Mouse (Mus musculus) limb, embryonic 14.5 days (tissue): ENCODE results near the gene Kirrel3. TPM values are rescaled to one million over a fixed set of nuclear protein-coding genes. Genes with fewer than 3 reads are reported as not detected.

Experiments used
- ATAC-seq: fragments of 200-750 bp; cut with Nextera tagmentation; 2 replicates; pipeline ENCODE4 v1.8.0; 2017; ENCODE audit warnings: low read depth, moderate number of reproducible peaks, moderate TSS enrichment; ENCODE audit not compliant: low FRiP score
- DNase-seq: peaks from one replicate; pipeline ENCODE4 v3.0.0-alpha.2; 2015; ENCODE audit warnings: low spot score
- H3K27ac ChIP-seq: fragments of 300-500 bp; sonication (generic); replicated peaks from 2 replicates; pipeline ENCODE4 v1.5.1; 2014; ENCODE audit warnings: low read depth, mild to moderate bottlenecking, low read length, moderate library complexity, mixed read lengths
- H3K27me3 ChIP-seq: fragments of 300-500 bp; sonication (generic); 2 replicates; pipeline ENCODE4 v1.6.1; 2014; ENCODE audit warnings: low read length, mixed read lengths; ENCODE audit not compliant: control insufficient read depth, insufficient read depth
- H3K36me3 ChIP-seq: fragments of 300-500 bp; sonication (generic); 2 replicates; pipeline ENCODE4 v1.6.1; 2014; ENCODE audit warnings: mild to moderate bottlenecking, low read length, moderate library complexity, mixed read lengths; ENCODE audit not compliant: control insufficient read depth, insufficient read depth
- H3K4me1 ChIP-seq: fragments of 300-500 bp; sonication (generic); 2 replicates; pipeline ENCODE4 v1.6.1; 2014; ENCODE audit warnings: antibody characterized with exemption, low read length, mixed read lengths; ENCODE audit not compliant: control insufficient read depth, insufficient read depth
- H3K4me2 ChIP-seq: fragments of 300-500 bp; sonication (generic); replicated peaks from 2 replicates; pipeline ENCODE4 v1.6.1; 2014; ENCODE audit warnings: low read depth, mild to moderate bottlenecking, low read length, moderate library complexity; ENCODE audit not compliant: severe bottlenecking
- H3K4me3 ChIP-seq: fragments of 300-500 bp; sonication (generic); replicated peaks from 2 replicates; pipeline ENCODE4 v1.5.1; 2014; ENCODE audit warnings: low read length
- H3K9ac ChIP-seq: fragments of 300-500 bp; sonication (generic); 2 replicates; pipeline ENCODE4 v1.6.1; 2014; ENCODE audit warnings: mild to moderate bottlenecking, low read depth, low read length, moderate library complexity; ENCODE audit not compliant: severe bottlenecking
- H3K9me3 ChIP-seq: fragments of 300-500 bp; sonication (generic); 2 replicates; pipeline ENCODE4 v1.6.1; 2016; ENCODE audit warnings: low read length; ENCODE audit not compliant: control insufficient read depth
- POLR2A ChIP-seq: fragments of 200-500 bp; IDR thresholded peaks from 2 replicates; pipeline ENCODE4 v1.8.0; 2012; ENCODE audit warnings: inconsistent platforms, mild to moderate bottlenecking, moderate library complexity, borderline replicate concordance; ENCODE audit not compliant: insufficient read depth, insufficient read length; ENCODE audit errors: extremely low read depth
- WGBS: fragments of 180-500 bp; shearing (Covaris S2); extraction: QIAGEN DNeasy Blood & Tissue Kit; methylation state at CpG from one replicate; pipeline ENCODE4 v1.1.7; 2014; 5-methylcytosine and 5-hydroxymethylcytosine counted together
- polyA plus RNA-seq, 2 experiments: library from polyadenylated mRNA; depleted of rRNA in 1 of 2; stranded (reverse) in 1 of 2; unstranded in 1 of 2; fragments of >200 nt; fragmentation: Nextera tagmentation in 1 of 2; extraction: Ambion mirVana in 1 of 2; gene quantifications; 2 replicates each; pipeline versions ENCODE4 v1.2.1 to v1.2.3; 2012 to 2014

Gene Kirrel3
- polyA plus RNA-seq, 2 experiments, result 10.1 to 14.6 TPM

- Histone ChIP-seq H3K27me3 (no peaks in the 10 kb centered on the region), H3K9ac (no peak overlapping the region), H3K4me3 (no peak overlapping the region), H3K27ac (no peak overlapping the region), H3K9me3 (no peaks in the 10 kb centered on the region), H3K4me2 (no peak overlapping the region), H3K36me3 (no peaks in the 10 kb centered on the region), H3K4me1 (no peaks in the 10 kb centered on the region)
- WGBS, result 93% methylated on average over 4 of the region's 4 CpGs
- DNase-seq (no peak), ATAC-seq (no peak)
- TF ChIP-seq POLR2A, result no peak
These were observed 285.3 kb downstream of the Kirrel3 start for GRCm38 (mm10) chr9:34770951-34771350.

DNA sequence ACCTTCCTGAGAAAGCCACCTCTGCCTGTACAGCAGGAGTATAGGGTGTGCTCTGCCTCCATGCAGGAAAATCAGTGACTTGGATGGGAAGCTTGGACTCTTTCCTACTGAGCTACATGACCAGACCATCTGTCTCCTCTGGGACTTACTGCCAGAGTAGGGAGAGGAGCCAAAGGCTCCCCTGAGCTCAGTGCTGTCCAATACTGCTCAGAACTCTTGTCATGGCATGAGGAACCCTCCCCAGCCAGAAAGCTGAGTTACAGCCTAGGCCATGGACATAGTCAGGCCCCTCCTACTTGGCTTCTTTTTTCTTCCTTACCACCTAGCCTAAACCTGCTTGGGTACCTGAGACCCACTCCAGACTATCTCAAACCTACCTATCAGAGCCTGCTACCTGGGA lies 285.7 kb downstream of the Kirrel3 start:
- Histone ChIP-seq H3K4me1 (no peaks in the 10 kb centered on the region), H3K4me3 (no peak overlapping the region), H3K9ac (no peak overlapping the region), H3K4me2 (no peak overlapping the region), H3K36me3 (no peaks in the 10 kb centered on the region), H3K27me3 (no peaks in the 10 kb centered on the region), H3K27ac (no peak overlapping the region), H3K9me3 (no peaks in the 10 kb centered on the region)
- DNase-seq, result no peak
- no peak for ATAC-seq
- no peak for TF ChIP-seq POLR2A

GRCm38 (mm10) chr9:34772022-34772437 lies 286.3 kb downstream of the Kirrel3 start:
- Histone ChIP-seq H3K27me3 (no peaks in the 10 kb centered on the region), H3K9ac (no peak overlapping the region), H3K36me3 (no peaks in the 10 kb centered on the region), H3K9me3 (no peaks in the 10 kb centered on the region), H3K4me2 (no peak overlapping the region), H3K4me1 (no peaks in the 10 kb centered on the region), H3K4me3 (no peak overlapping the region), H3K27ac (no peak overlapping the region)
- ATAC-seq (no peak), DNase-seq (no peak)
- TF ChIP-seq POLR2A, result no peak
- 70% methylated on average over 9 of the region's 9 CpGs for WGBS

GRCm38 (mm10) chr9:34781356-34781755 lies 295.7 kb downstream of the Kirrel3 start:
- Histone ChIP-seq H3K27me3 (no peaks in the 10 kb centered on the region), H3K9ac (no peak overlapping the region), H3K4me2 (no peak overlapping the region), H3K36me3 (no peaks in the 10 kb centered on the region), H3K4me3 (no peak overlapping the region), H3K9me3 (no peaks in the 10 kb centered on the region), H3K27ac (no peak overlapping the region), H3K4me1 (no peaks in the 10 kb centered on the region)
- ATAC-seq, result no peak
- 81% methylated on average over 3 of the region's 3 CpGs for WGBS
- no peak for DNase-seq
- no peak for TF ChIP-seq POLR2A

GRCm38 (mm10) chr9:34787915-34788314 lies 302.2 kb downstream of the Kirrel3 start:
- Histone ChIP-seq H3K27me3 (no peaks in the 10 kb centered on the region), H3K4me2 (no peak overlapping the region), H3K4me1 (no peaks in the 10 kb centered on the region), H3K4me3 (no peak overlapping the region), H3K9me3 (no peaks in the 10 kb centered on the region), H3K9ac (no peak overlapping the region), H3K36me3 (no peaks in the 10 kb centered on the region), H3K27ac (no peak overlapping the region)
- no peak for ATAC-seq
- no peak for TF ChIP-seq POLR2A
- WGBS, result 44% methylated on average over 3 of the region's 3 CpGs
- no peak for DNase-seq

- no peaks in the 10 kb centered on the region for H3K27me3 ChIP-seq
- H3K4me3 ChIP-seq, result no peak overlapping the region
- no peak for DNase-seq
- no peaks in the 10 kb centered on the region for H3K9me3 ChIP-seq
- peaks cover 12% of the 10 kb centered on the region for H3K4me1 ChIP-seq
- no peak overlapping the region for H3K9ac ChIP-seq
- no peaks in the 10 kb centered on the region for H3K36me3 ChIP-seq
- 22% methylated on average over 4 of the region's 4 CpGs for WGBS
- TF ChIP-seq POLR2A, result no peak
- ATAC-seq, result no peak
- no peak overlapping the region for H3K27ac ChIP-seq
- no peak overlapping the region for H3K4me2 ChIP-seq
These were observed 309.5 kb downstream of the Kirrel3 start for GRCm38 (mm10) chr9:34795226-34795625.
